Mouse (Mus musculus) stomach, postnatal 0 days (tissue): ENCODE measurements around the gene Tha1.

Experiments
- CTCF ChIP-seq: IDR thresholded peaks from 2 replicates; pipeline ENCODE4 v1.5.1; 2016; ENCODE audit warnings: antibody characterized with exemption, low read depth, mild to moderate bottlenecking, moderate library complexity
- EP300 ChIP-seq: optimal IDR thresholded peaks from 2 replicates; pipeline ENCODE3; 2016; ENCODE audit warnings: antibody characterized with exemption

DNA sequence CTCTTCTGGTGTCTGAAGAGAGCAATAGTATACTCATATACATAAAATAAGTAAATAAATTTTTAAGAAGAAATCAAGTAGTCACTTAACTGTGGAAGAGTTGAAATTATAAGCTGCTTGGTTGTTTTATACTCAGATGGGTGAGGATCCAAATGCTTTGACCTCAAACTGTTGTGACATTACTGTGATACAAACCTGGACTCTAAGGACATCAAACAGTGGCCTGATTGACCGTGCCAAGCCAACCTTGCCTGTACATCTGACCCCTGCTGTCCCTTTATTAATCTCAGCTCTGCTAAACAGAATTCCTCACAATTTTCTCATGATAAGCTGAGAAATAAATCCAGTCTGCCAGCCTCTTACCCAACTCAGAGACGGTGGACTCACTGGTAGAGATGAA, 27.6 kb downstream of the Tha1 start:
- TF ChIP-seq CTCF (no peak), EP300 (no peak)
